Mouse (Mus musculus) MEL (cell line): ENCODE data around the gene Malsu1.

Experiments used
- CTCF ChIP-seq, 3 experiments: IDR thresholded peaks in 2 of 3; conservative IDR thresholded peaks in 1 of 3; 2 replicates each; pipeline ENCODE4 v1.5.1; 2011 to 2012; ENCODE audit warnings: low read length in 3 of 3, low read depth in 2 of 3, mild to moderate bottlenecking in 2 of 3, improper control_type of control experiment in 1 of 3, inconsistent platforms in 1 of 3, mixed read lengths in 1 of 3, moderate library complexity in 1 of 3; ENCODE audit not compliant: control insufficient read depth in 1 of 3, insufficient read depth in 1 of 3, poor library complexity in 1 of 3, severe bottlenecking in 1 of 3
- E2F4 ChIP-seq: IDR thresholded peaks from 2 replicates; pipeline ENCODE4 v1.6.1; 2011; ENCODE audit warnings: low read depth, low read length, improper control_type of control experiment, borderline replicate concordance
- EP300 ChIP-seq, 2 experiments: IDR thresholded peaks; 2 replicates each; pipeline ENCODE4 v1.6.1; 2011; ENCODE audit warnings: improper control_type of control experiment in 2 of 2, low read length in 2 of 2, low read depth in 1 of 2, mild to moderate bottlenecking in 1 of 2
- MAFK ChIP-seq: IDR thresholded peaks from 2 replicates; pipeline ENCODE4 v1.6.1; 2011; ENCODE audit warnings: low read depth, mild to moderate bottlenecking, low read length, improper control_type of control experiment, borderline replicate concordance
- MEF2A ChIP-seq: IDR thresholded peaks from 2 replicates; pipeline ENCODE4 v1.6.1; 2014; ENCODE audit warnings: low read depth, mild to moderate bottlenecking, inconsistent platforms, low read length, improper control_type of control experiment; ENCODE audit not compliant: poor library complexity, insufficient replicate concordance, severe bottlenecking; ENCODE audit errors: extremely low read depth
- POLR2A ChIP-seq, 2 experiments: IDR thresholded peaks; 2 replicates each; pipeline ENCODE4 v1.6.1; 2011 to 2012; ENCODE audit warnings: low read length in 2 of 2, mild to moderate bottlenecking in 2 of 2, control low read depth in 1 of 2, improper control_type of control experiment in 1 of 2, low read depth in 1 of 2, moderate library complexity in 1 of 2; ENCODE audit not compliant: control insufficient read depth in 1 of 2, insufficient read depth in 1 of 2, poor library complexity in 1 of 2
- POLR2AphosphoS2 ChIP-seq: IDR thresholded peaks from 2 replicates; pipeline ENCODE4 v1.6.1; 2011; ENCODE audit warnings: low read length, improper control_type of control experiment
- RCOR1 ChIP-seq: IDR thresholded peaks from 2 replicates; pipeline ENCODE4 v1.6.1; 2012; ENCODE audit warnings: low read depth, mild to moderate bottlenecking, inconsistent platforms, low read length, improper control_type of control experiment
- SMC3 ChIP-seq: IDR thresholded peaks from 2 replicates; pipeline ENCODE4 v1.6.1; 2011; ENCODE audit warnings: low read depth, low read length, improper control_type of control experiment
- TAL1 ChIP-seq: IDR thresholded peaks from 2 replicates; pipeline ENCODE4 v1.6.1; 2012; ENCODE audit warnings: mild to moderate bottlenecking, inconsistent platforms, low read length, moderate library complexity, mixed read lengths
- USF1 ChIP-seq: IDR thresholded peaks from 2 replicates; pipeline ENCODE4 v1.6.1; 2014; ENCODE audit warnings: low read depth, mild to moderate bottlenecking, inconsistent platforms, low read length, improper control_type of control experiment, moderate library complexity
- USF2 ChIP-seq, 2 experiments: IDR thresholded peaks; 2 replicates each; pipeline ENCODE4 v1.6.1; 2011 to 2012; ENCODE audit warnings: improper control_type of control experiment in 2 of 2, low read length in 2 of 2, borderline replicate concordance in 1 of 2, inconsistent platforms in 1 of 2, low read depth in 1 of 2, mild to moderate bottlenecking in 1 of 2; ENCODE audit not compliant: insufficient read depth in 1 of 2
- ZNF384 ChIP-seq: IDR thresholded peaks from 2 replicates; pipeline ENCODE4 v1.6.1; 2012; ENCODE audit warnings: low read depth, mild to moderate bottlenecking, inconsistent platforms, low read length, improper control_type of control experiment

GRCm38 (mm10) chr6:49130328-49130727, 56.7 kb downstream of the Malsu1 start:
- no peak for TF ChIP-seq CTCF (IDR thresholded peaks at IDR 0.05 in 2 of 3, conservative IDR thresholded peaks at IDR 0.05 in 1 of 3; ENCODE audit: control insufficient read depth in 1 of 3, insufficient read depth in 1 of 3, low read depth in 2 of 3, low read length in 3 of 3, poor library complexity in 1 of 3, severe bottlenecking in 1 of 3)
- no peak for TF ChIP-seq POLR2A (IDR thresholded peaks at IDR 0.05; ENCODE audit: control insufficient read depth in 1 of 2, insufficient read depth in 1 of 2, low read depth in 1 of 2, low read length in 2 of 2, poor library complexity in 1 of 2)
- TF ChIP-seq USF2 (IDR thresholded peaks at IDR 0.05; ENCODE audit: borderline replicate concordance in 1 of 2, insufficient read depth in 1 of 2, low read depth in 1 of 2, low read length in 2 of 2), result no peak
- no peak for TF ChIP-seq POLR2AphosphoS2
- TF ChIP-seq MEF2A, result no peak
- no peak for TF ChIP-seq EP300 (IDR thresholded peaks at IDR 0.05; ENCODE audit: low read depth in 1 of 2, low read length in 2 of 2)
- TF ChIP-seq TAL1, result no peak
- TF ChIP-seq RCOR1, result no peak
- TF ChIP-seq E2F4, result no peak
- no peak for TF ChIP-seq MAFK
- no peak for TF ChIP-seq SMC3
- TF ChIP-seq USF1, result no peak
- TF ChIP-seq ZNF384, result no peak
